Mouse (Mus musculus) embryonic stem cell, embryonic (primary cell): ENCODE results near the gene Itgb6.

Source experiments
- CTCF ChIA-PET, 4 experiments: fragments of 300-600 bp in 2 of 4; fragments of 350-600 bp in 2 of 4; sonication (Branson Sonifier 250); formaldehyde crosslinking; loops; one replicate each; lab custom pipeline; 2022; ENCODE audit warnings: inconsistent platforms in 2 of 4; lab: Charles Lee
- POLR2A ChIA-PET, 4 experiments: fragments of 300-600 bp in 2 of 4; fragments of 350-600 bp in 2 of 4; sonication (Branson Sonifier 250); formaldehyde crosslinking; loops; one replicate each; lab custom pipeline; 2022; ENCODE audit warnings: antibody characterized with exemption in 4 of 4, inconsistent platforms in 1 of 4; lab: Charles Lee

The Itgb6 gene

GRCm38 (mm10) chr2:60695706-60696105, 26.7 kb downstream of the Itgb6 start:
- CTCF ChIA-PET: interaction anchor here in 1 of 4 experiments (0.6 kb wide), 1 partner anchor 139 kb away, joined by 7 read pairs; no protein-coding TSS in a partner anchor
- POLR2A ChIA-PET: interaction anchor here in 2 of 4 experiments (0.6 to 0.7 kb wide), 3 partner anchors 34 to 115 kb away, joined by 3 to 8 read pairs (median 3); no protein-coding TSS in a partner anchor

GRCm38 (mm10) chr2:60694563-60694962, 27.9 kb downstream of the Itgb6 start:
- POLR2A ChIA-PET: interaction anchor here in 1 of 4 experiments (0.6 kb wide), 1 partner anchor 1534 kb away, joined by 4 read pairs; the partner anchor contains the start of genes Ccdc148 and Pkp4

GRCm38 (mm10) chr2:60692239-60692638, 30.2 kb downstream of the Itgb6 start:
- POLR2A ChIA-PET: no interaction called here
- CTCF ChIA-PET: no interaction called here

More at GRCm38 (mm10) chr2:60694563-60694962, 27.9 kb downstream of the Itgb6 start:
- CTCF ChIA-PET: interaction anchor here in 1 of 4 experiments (0.8 to 1.5 kb wide), 2 partner anchors 27 to 251 kb away, joined by 3 to 4 read pairs; no protein-coding TSS in a partner anchor

- POLR2A ChIA-PET: no interaction called here
These were observed 32.2 kb downstream of the Itgb6 start for GRCm38 (mm10) chr2:60690212-60690611.

GRCm38 (mm10) chr2:60688944-60689615, 33.4 kb downstream of the Itgb6 start:
- CTCF ChIA-PET: interaction anchor here in 2 of 4 experiments (0.6 kb wide), 2 partner anchors 10 to 123 kb away, joined by 3 to 5 read pairs; no protein-coding TSS in a partner anchor
- POLR2A ChIA-PET: interaction anchor here in 2 of 4 experiments (0.6 kb wide), 2 partner anchors 15 to 247 kb away, joined by 3 read pairs; no protein-coding TSS in a partner anchor

More at GRCm38 (mm10) chr2:60690212-60690611, 32.2 kb downstream of the Itgb6 start:
- CTCF ChIA-PET: no interaction called here

GRCm38 (mm10) chr2:60688150-60688549, 34.3 kb downstream of the Itgb6 start:
- ChIA-PET POLR2A (no interaction called here), CTCF (no interaction called here)

- CTCF ChIA-PET: no interaction called here
These were observed 36.5 kb downstream of the Itgb6 start for GRCm38 (mm10) chr2:60685973-60686372.

GRCm38 (mm10) chr2:60684168-60684567, 38.3 kb downstream of the Itgb6 start:
- POLR2A ChIA-PET: no interaction called here
- CTCF ChIA-PET: interaction anchor here in 1 of 4 experiments (0.6 kb wide), 1 partner anchor 1947 kb away, joined by 5 read pairs; no protein-coding TSS in a partner anchor

More at GRCm38 (mm10) chr2:60685973-60686372, 36.5 kb downstream of the Itgb6 start:
- POLR2A ChIA-PET: no interaction called here

- POLR2A ChIA-PET: interaction anchor here in 2 of 4 experiments (0.9 to 1.3 kb wide), 2 partner anchors 9 to 10 kb away, joined by 3 to 4 read pairs; no protein-coding TSS in a partner anchor
These were observed 39.9 kb downstream of the Itgb6 start for GRCm38 (mm10) chr2:60682554-60682953.

GRCm38 (mm10) chr2:60674413-60674812, 48.0 kb downstream of the Itgb6 start:
- ChIA-PET POLR2A (interaction anchor here in 1 of 4 experiments (1.2 kb wide), 1 partner anchor 15 kb away, joined by 3 read pairs; no protein-coding TSS in a partner anchor), CTCF (interaction anchor here in 1 of 4 experiments (0.6 kb wide), 1 partner anchor 109 kb away, joined by 3 read pairs; no protein-coding TSS in a partner anchor)

More at GRCm38 (mm10) chr2:60682554-60682953, 39.9 kb downstream of the Itgb6 start:
- CTCF ChIA-PET: interaction anchor here in 1 of 4 experiments (0.5 kb wide), 1 partner anchor 841 kb away, joined by 3 read pairs; no protein-coding TSS in a partner anchor

GRCm38 (mm10) chr2:60672973-60673954, 49.2 kb downstream of the Itgb6 start:
- ChIA-PET POLR2A (interaction anchor here in 3 of 4 experiments (0.6 to 1.3 kb wide), 4 partner anchors 9 to 16 kb away, joined by 3 to 4 read pairs (median 4); no protein-coding TSS in a partner anchor), CTCF (interaction anchor here in 2 of 4 experiments (0.6 kb wide), 4 partner anchors 16 to 1711 kb away, joined by 3 to 5 read pairs (median 4); no protein-coding TSS in a partner anchor)

- ChIA-PET POLR2A (no interaction called here), CTCF (no interaction called here)
These were observed 51.2 kb downstream of the Itgb6 start for GRCm38 (mm10) chr2:60671215-60671614.

GRCm38 (mm10) chr2:60663071-60663470, 59.4 kb downstream of the Itgb6 start:
- ChIA-PET CTCF (no interaction called here), POLR2A (no interaction called here)

- ChIA-PET CTCF (no interaction called here), POLR2A (no interaction called here)
These were observed 62.5 kb downstream of the Itgb6 start for GRCm38 (mm10) chr2:60659993-60660392.

- ChIA-PET POLR2A (no interaction called here), CTCF (no interaction called here)
These were observed 63.5 kb downstream of the Itgb6 start for GRCm38 (mm10) chr2:60658992-60659391.

GRCm38 (mm10) chr2:60654828-60655227, 67.6 kb downstream of the Itgb6 start:
- POLR2A ChIA-PET: no interaction called here
- CTCF ChIA-PET: no interaction called here

- CTCF ChIA-PET: no interaction called here
- POLR2A ChIA-PET: no interaction called here
These were observed 72.3 kb downstream of the Itgb6 start for GRCm38 (mm10) chr2:60650155-60650554.

- CTCF ChIA-PET: no interaction called here
- POLR2A ChIA-PET: interaction anchor here in 1 of 4 experiments (0.6 kb wide), 1 partner anchor 692 kb away, joined by 4 read pairs; no protein-coding TSS in a partner anchor
These were observed 74.8 kb downstream of the Itgb6 start for GRCm38 (mm10) chr2:60647650-60648049.
